Mouse (Mus musculus): ENCODE measurements at regions not wholly inside any gene's neighbourhood (a gene's known extent, or its start where the extent isn't known, plus 50 kb on each side); places are given as distances from the start of the nearest gene placed in this dataset.

DNA sequence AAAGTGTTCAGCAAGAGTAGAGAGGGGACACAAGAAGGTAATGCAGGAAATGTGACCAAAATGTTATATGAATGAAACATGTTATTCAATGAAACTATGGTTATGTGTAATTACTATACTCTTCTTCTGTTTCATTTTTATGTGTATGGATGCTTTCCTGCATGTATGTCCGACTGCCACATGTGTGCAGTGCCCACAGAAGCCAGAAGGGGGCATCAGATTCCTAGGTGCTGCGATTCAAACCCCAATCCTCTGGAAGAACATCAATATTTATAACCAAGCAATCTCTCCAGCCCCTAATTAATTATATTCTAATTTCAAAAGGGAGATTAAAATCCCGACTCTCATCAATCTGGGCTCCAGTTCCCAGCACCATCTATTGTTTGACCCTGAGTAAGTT, 78.7 kb upstream of the Rbbp6 start:
- no peak for TF ChIP-seq CTCF (IDR thresholded peaks at IDR 0.05; ENCODE audit: low read depth)
- no peak for TF ChIP-seq EP300 (IDR thresholded peaks at IDR 0.05; ENCODE audit: low read depth)

Data from heart, postnatal 0 days (tissue).